Mouse (Mus musculus) urinary bladder, postnatal 0 days (tissue): ENCODE data around the gene Otulinl. TPM values are rescaled to one million over a fixed set of nuclear protein-coding genes. Genes with fewer than 3 reads are reported as not detected.

ENCODE experiments used
- polyA plus RNA-seq: library from polyadenylated mRNA; unstranded; fragments of >200 nt; fragmentation: Nextera tagmentation; extraction: Ambion mirVana; gene quantifications from 2 replicates; pipeline ENCODE4 v1.2.1, GENCODE M21; 2015

The Otulinl gene
- polyA plus RNA-seq, result 9.0 and 13.6 TPM in 2 replicates

GRCm38 (mm10) chr15:27681419-27682187 lies at the start of gene Otulinl:
TSS of gene Otulinl (minus strand) at chr15:27681579.

GRCm38 (mm10) chr15:27630601-27631383 lies 50.6 kb downstream of the Otulinl start, which contains the start of gene Otulin:
TSS of gene Otulin (minus strand) at chr15:27630693.

Other genes with a start within 250 kb of the Otulinl start
- 8.2 and 9.1 TPM in 2 replicates for gene Ank, start 214.9 kb downstream of the Otulinl start, polyA plus RNA-seq
- gene Otulin, start 50.9 kb downstream of the Otulinl start, polyA plus RNA-seq, result 20.7 and 21.0 TPM in 2 replicates